Mouse (Mus musculus): Measurements from ENCODE around the gene Itga2. TPM values are rescaled to one million over a fixed set of nuclear protein-coding genes. Genes with fewer than 3 reads are reported as not detected.

The Itga2 gene
- polyA plus RNA-seq, 1 experiment = 0.01 TPM

DNA sequence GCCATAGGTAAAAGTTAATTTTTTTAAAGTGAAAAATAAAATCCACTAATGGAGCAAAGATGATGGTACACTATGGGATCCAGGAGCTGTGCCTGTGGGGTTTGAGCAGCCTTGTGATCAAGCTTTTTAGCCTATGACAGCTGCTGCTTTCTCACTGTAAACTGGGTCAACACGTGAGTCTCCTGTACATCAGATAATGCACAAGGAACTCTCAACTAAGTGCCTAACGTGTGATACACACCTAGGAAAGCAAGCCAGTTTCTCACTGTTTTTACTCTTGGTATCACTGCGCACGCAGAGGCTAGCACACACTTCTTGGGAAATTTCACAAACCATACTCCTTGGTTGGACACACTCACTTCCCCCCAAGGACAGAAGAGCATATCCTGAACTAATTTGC lies 17.3 kb downstream of the Itga2 start:
- no peak for TF ChIP-seq FOSL1 (IDR thresholded peaks at IDR 0.05; ENCODE audit: insufficient read depth, low read length, poor library complexity, severe bottlenecking)
- no peak for TF ChIP-seq CTCF (IDR thresholded peaks at IDR 0.05; ENCODE audit: control insufficient read depth, insufficient read depth, insufficient read length)
- TF ChIP-seq MYOD1 (IDR thresholded peaks at IDR 0.05; ENCODE audit: control insufficient read depth, insufficient read length, low read depth) = no peak
- TF ChIP-seq CEBPB (IDR thresholded peaks at IDR 0.05; ENCODE audit: low read depth) = no peak
- no peak for TF ChIP-seq MYOG (IDR thresholded peaks at IDR 0.05; ENCODE audit: control insufficient read depth, extremely low read depth, insufficient read length)
- no peaks in the 10 kb centered on the region for H3K79me3 ChIP-seq (ENCODE audit: low read depth)
- no peaks in the 10 kb centered on the region for H3K27me3 ChIP-seq (ENCODE audit: control insufficient read depth, insufficient read depth, insufficient read length)
- no peaks in the 10 kb centered on the region for H3K79me2 ChIP-seq (ENCODE audit: control insufficient read depth, insufficient read depth)
- no peaks in the 10 kb centered on the region for H3K36me3 ChIP-seq (ENCODE audit: control insufficient read depth, insufficient read depth)
- H3ac ChIP-seq (ENCODE audit: control insufficient read depth, insufficient read length, low read depth) = no peak overlapping the region
- H3K4me3 ChIP-seq (ENCODE audit: insufficient read depth, poor library complexity, severe bottlenecking) = no peak overlapping the region

DNA sequence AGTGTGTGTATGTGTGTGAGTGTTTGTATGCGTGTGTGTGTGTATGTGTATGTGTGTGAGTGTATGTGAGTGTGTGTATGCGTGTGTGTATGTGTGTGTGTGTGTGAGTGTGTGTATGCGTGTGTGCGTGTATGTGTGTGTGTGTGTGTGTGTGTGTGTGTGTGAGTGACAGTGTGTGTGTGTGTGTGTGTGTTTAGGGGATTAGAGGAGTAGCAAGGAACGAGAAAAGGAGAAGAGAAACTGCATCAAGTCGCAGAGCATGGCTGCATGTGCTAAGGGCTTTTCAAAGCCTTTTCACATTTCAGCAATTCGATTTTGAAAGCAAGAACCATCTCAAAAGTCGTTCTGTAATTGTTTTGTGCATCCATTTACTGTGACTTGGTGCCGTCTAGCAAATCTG lies 21.3 kb downstream of the Itga2 start:
- Histone ChIP-seq H3K4me3 (ENCODE audit: insufficient read depth, poor library complexity, severe bottlenecking) (no peak overlapping the region), H3K36me3 (ENCODE audit: control insufficient read depth, insufficient read depth) (no peaks in the 10 kb centered on the region), H3K27me3 (ENCODE audit: control insufficient read depth, insufficient read depth, insufficient read length) (no peaks in the 10 kb centered on the region), H3ac (ENCODE audit: control insufficient read depth, insufficient read length, low read depth) (no peak overlapping the region), H3K79me2 (ENCODE audit: control insufficient read depth, insufficient read depth) (no peaks in the 10 kb centered on the region), H3K79me3 (ENCODE audit: low read depth) (no peaks in the 10 kb centered on the region)
- TF ChIP-seq MYOG (IDR thresholded peaks at IDR 0.05; ENCODE audit: control insufficient read depth, extremely low read depth, insufficient read length) (no peak), CEBPB (IDR thresholded peaks at IDR 0.05; ENCODE audit: low read depth) (no peak), FOSL1 (IDR thresholded peaks at IDR 0.05; ENCODE audit: insufficient read depth, low read length, poor library complexity, severe bottlenecking) (no peak), USF1 (IDR thresholded peaks at IDR 0.05; ENCODE audit: low read depth) (no peak), MYOD1 (IDR thresholded peaks at IDR 0.05; ENCODE audit: control insufficient read depth, insufficient read length, low read depth) (no peak), MAX (IDR thresholded peaks at IDR 0.05) (no peak), CTCF (IDR thresholded peaks at IDR 0.05; ENCODE audit: control insufficient read depth, insufficient read depth, insufficient read length) (no peak)

DNA sequence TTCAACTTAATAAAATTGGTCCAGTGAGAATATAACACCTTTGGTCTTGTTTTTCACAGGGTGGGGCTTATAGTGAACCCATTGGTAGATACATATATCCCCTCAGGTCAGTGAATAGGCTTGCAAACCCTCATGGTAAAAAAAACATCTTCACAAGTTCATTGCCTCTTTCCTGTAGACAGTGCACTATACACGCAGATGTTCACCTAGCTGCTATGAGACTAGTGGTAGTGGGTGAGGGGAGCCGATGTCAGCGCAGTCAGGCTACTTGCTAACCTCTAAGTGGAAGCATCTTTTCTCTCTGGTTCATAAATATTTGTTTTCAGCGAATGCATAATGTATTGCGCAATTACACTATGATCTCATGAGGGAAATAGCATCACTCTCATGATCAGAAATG lies 22.4 kb downstream of the Itga2 start:
- Histone ChIP-seq H3K4me3 (ENCODE audit: insufficient read depth, poor library complexity, severe bottlenecking) (no peak overlapping the region), H3K36me3 (ENCODE audit: control insufficient read depth, insufficient read depth) (no peaks in the 10 kb centered on the region), H3K79me3 (ENCODE audit: low read depth) (no peaks in the 10 kb centered on the region), H3K79me2 (ENCODE audit: control insufficient read depth, insufficient read depth) (no peaks in the 10 kb centered on the region), H3K27me3 (ENCODE audit: control insufficient read depth, insufficient read depth, insufficient read length) (no peaks in the 10 kb centered on the region), H3ac (ENCODE audit: control insufficient read depth, insufficient read length, low read depth) (no peak overlapping the region)
- TF ChIP-seq CEBPB (IDR thresholded peaks at IDR 0.05; ENCODE audit: low read depth) (peak; percentile 66), MAX (IDR thresholded peaks at IDR 0.05) (no peak), CTCF (IDR thresholded peaks at IDR 0.05; ENCODE audit: control insufficient read depth, insufficient read depth, insufficient read length) (no peak)

DNA sequence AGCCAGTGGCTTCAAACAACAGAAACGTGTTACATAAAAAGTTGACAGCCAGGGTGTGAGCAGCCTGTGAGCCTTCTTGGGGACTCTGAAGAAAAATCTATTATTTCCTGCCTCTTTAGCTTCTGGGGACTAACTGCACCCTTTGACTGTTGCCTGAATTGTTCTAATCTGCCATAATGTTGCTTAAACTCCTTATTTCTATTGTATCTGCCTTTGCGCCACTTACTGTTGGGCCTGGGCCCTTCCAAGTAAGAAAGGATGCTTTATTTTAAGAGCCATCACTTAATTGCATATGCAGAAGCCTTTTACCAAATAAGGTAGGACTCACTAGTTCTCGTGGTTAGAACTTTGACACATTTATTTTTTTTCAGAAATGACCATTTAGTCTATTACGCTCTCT lies 24.0 kb downstream of the Itga2 start:
- no peak for TF ChIP-seq CEBPB (IDR thresholded peaks at IDR 0.05; ENCODE audit: low read depth)
- TF ChIP-seq USF1 (IDR thresholded peaks at IDR 0.05; ENCODE audit: low read depth) = no peak
- TF ChIP-seq MYOD1 (IDR thresholded peaks at IDR 0.05; ENCODE audit: control insufficient read depth, insufficient read length, low read depth) = no peak
- TF ChIP-seq CTCF (IDR thresholded peaks at IDR 0.05; ENCODE audit: control insufficient read depth, insufficient read depth, insufficient read length) = no peak
- no peak for TF ChIP-seq MAX (IDR thresholded peaks at IDR 0.05)
- no peak for TF ChIP-seq FOSL1 (IDR thresholded peaks at IDR 0.05; ENCODE audit: insufficient read depth, low read length, poor library complexity, severe bottlenecking)
- TF ChIP-seq MYOG (IDR thresholded peaks at IDR 0.05; ENCODE audit: control insufficient read depth, extremely low read depth, insufficient read length) = no peak
- no peak overlapping the region for H3K4me3 ChIP-seq (ENCODE audit: insufficient read depth, poor library complexity, severe bottlenecking)

DNA sequence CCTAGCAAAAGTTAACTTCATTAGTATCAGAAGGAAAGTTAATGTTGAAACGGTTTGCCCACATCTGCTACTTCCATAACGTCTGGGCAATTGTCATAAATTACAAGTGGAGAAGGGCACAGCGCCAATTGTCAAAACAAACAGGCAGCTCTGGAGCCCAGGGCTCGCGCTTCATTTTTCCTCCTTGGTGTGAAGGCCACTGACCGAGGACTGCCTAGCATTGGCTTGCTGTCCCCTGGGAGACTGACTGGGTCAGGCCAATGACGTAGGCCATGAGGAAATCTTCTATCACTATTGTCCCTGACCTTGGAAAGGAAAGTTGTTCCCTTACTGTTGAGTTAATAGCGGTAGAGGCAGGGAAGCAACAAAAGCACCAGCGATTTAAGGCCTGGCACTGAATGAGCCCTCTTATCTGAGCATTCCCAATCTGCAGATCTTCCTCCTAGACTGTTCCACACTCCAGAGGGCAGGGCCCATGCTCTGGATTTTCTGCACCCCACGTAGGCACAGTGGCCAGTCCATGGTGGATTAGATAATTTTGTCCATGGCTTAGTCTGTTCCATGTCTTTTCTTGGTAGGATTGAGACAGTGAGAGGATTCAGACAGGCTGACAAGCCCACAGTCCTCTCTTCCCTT lies 35.0 kb downstream of the Itga2 start:
- Histone ChIP-seq H3ac (ENCODE audit: control insufficient read depth, insufficient read length, low read depth) (no peak overlapping the region), H3K36me3 (ENCODE audit: control insufficient read depth, insufficient read depth) (no peaks in the 10 kb centered on the region), H3K4me3 (ENCODE audit: insufficient read depth, poor library complexity, severe bottlenecking) (no peak overlapping the region), H3K79me2 (ENCODE audit: control insufficient read depth, insufficient read depth) (no peaks in the 10 kb centered on the region), H3K27me3 (ENCODE audit: control insufficient read depth, insufficient read depth, insufficient read length) (no peaks in the 10 kb centered on the region), H3K79me3 (ENCODE audit: low read depth) (no peaks in the 10 kb centered on the region)
- TF ChIP-seq USF1 (IDR thresholded peaks at IDR 0.05; ENCODE audit: low read depth) (no peak), MAX (IDR thresholded peaks at IDR 0.05) (no peak), CEBPB (IDR thresholded peaks at IDR 0.05; ENCODE audit: low read depth) (no peak), CTCF (IDR thresholded peaks at IDR 0.05; ENCODE audit: control insufficient read depth, insufficient read depth, insufficient read length) (no peak), MYOD1 (IDR thresholded peaks at IDR 0.05; ENCODE audit: control insufficient read depth, insufficient read length, low read depth) (no peak), FOSL1 (IDR thresholded peaks at IDR 0.05; ENCODE audit: insufficient read depth, low read length, poor library complexity, severe bottlenecking) (no peak), MYOG (IDR thresholded peaks at IDR 0.05; ENCODE audit: control insufficient read depth, extremely low read depth, insufficient read length) (no peak)

More for the DNA sequence above, 24.0 kb downstream of the Itga2 start:
- Histone ChIP-seq H3ac (ENCODE audit: control insufficient read depth, insufficient read length, low read depth) (no peak overlapping the region), H3K27me3 (ENCODE audit: control insufficient read depth, insufficient read depth, insufficient read length) (no peaks in the 10 kb centered on the region), H3K36me3 (ENCODE audit: control insufficient read depth, insufficient read depth) (no peaks in the 10 kb centered on the region), H3K79me3 (ENCODE audit: low read depth) (no peaks in the 10 kb centered on the region), H3K79me2 (ENCODE audit: control insufficient read depth, insufficient read depth) (no peaks in the 10 kb centered on the region)

DNA sequence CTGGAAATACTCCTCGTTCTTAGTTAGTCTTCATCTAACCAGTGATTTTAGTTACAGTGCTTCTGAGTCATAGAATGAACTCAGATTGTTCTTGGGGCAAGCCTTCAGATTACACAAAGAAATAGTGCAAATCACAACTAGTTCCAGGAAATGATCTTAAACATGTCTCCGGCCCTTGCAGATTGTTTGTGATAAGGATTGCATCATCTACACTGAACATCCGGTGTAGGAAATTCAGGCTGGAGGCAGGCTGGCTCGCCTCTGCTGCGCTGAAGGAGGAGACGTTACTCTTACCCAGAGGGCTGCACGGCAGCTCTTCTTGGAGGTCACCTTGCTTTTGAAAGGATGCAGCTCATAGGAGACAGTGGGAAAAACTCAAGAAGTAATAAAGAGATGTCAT lies 36.0 kb downstream of the Itga2 start:
- Histone ChIP-seq H3K79me3 (ENCODE audit: low read depth) (no peaks in the 10 kb centered on the region), H3ac (ENCODE audit: control insufficient read depth, insufficient read length, low read depth) (no peak overlapping the region), H3K79me2 (ENCODE audit: control insufficient read depth, insufficient read depth) (no peaks in the 10 kb centered on the region), H3K4me3 (ENCODE audit: insufficient read depth, poor library complexity, severe bottlenecking) (no peak overlapping the region), H3K27me3 (ENCODE audit: control insufficient read depth, insufficient read depth, insufficient read length) (no peaks in the 10 kb centered on the region), H3K36me3 (ENCODE audit: control insufficient read depth, insufficient read depth) (no peaks in the 10 kb centered on the region)
- TF ChIP-seq MAX (IDR thresholded peaks at IDR 0.05) = no peak
- no peak for TF ChIP-seq CEBPB (IDR thresholded peaks at IDR 0.05; ENCODE audit: low read depth)
- TF ChIP-seq USF1 (IDR thresholded peaks at IDR 0.05; ENCODE audit: low read depth) = no peak
- TF ChIP-seq FOSL1 (IDR thresholded peaks at IDR 0.05; ENCODE audit: insufficient read depth, low read length, poor library complexity, severe bottlenecking) = no peak
- TF ChIP-seq CTCF (IDR thresholded peaks at IDR 0.05; ENCODE audit: control insufficient read depth, insufficient read depth, insufficient read length) = no peak
- TF ChIP-seq MYOG (IDR thresholded peaks at IDR 0.05; ENCODE audit: control insufficient read depth, extremely low read depth, insufficient read length) = no peak
- TF ChIP-seq MYOD1 (IDR thresholded peaks at IDR 0.05; ENCODE audit: control insufficient read depth, insufficient read length, low read depth) = no peak

Measured in C2C12 (cell line).